Mouse (Mus musculus) testis, adult 2 months (tissue): ENCODE data around the gene Ttc28.

Experiments
- CTCF ChIP-seq: fragments of 200-500 bp; IDR thresholded peaks from 2 replicates; pipeline ENCODE4 v1.5.1; 2012; ENCODE audit warnings: low read depth, mild to moderate bottlenecking, inconsistent platforms, low read length, moderate library complexity; ENCODE audit not compliant: control insufficient read depth, insufficient read depth, insufficient replicate concordance
- POLR2A ChIP-seq: fragments of 200-500 bp; IDR thresholded peaks from 2 replicates; pipeline ENCODE4 v1.6.1; 2012; ENCODE audit warnings: low read depth, mild to moderate bottlenecking, inconsistent platforms, low read length, moderate library complexity; ENCODE audit not compliant: control insufficient read depth

DNA sequence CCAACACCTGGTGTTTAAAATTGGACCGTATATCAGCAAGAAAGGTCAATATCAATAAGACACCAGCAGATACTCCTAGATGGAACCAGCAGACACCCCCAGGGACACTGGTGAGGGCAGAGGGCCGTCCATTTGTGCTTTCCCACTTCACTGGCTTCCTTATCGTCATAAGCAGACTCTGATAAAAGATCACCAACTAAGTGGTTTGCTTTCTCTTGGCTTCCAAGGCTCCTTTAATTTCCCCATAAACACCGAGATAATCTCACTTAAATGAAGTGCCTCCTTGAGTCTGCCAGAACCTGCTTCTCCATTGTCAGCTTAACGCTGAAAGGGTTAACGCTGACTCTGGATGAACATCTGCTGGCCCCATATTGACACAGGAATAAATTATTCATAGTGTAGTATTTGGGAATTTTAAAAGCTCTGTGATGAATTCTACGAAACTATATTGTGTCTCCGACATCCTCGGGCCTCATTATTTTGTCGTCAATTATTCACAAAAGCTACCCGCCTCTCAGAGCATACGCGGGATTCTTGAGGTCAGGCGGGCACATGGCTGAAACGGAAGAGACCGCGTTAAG is 175.3 kb downstream of the Ttc28 start:
- TF ChIP-seq POLR2A: no peak
- no peak for TF ChIP-seq CTCF
